Mouse (Mus musculus) erythroblast, adult 5-6 weeks (primary cell): ENCODE data around the gene Gtf2ird1. TPM values are rescaled to one million over a fixed set of nuclear protein-coding genes. Genes with fewer than 3 reads are reported as not detected.
"Not testable (repeated sequence)": the region's sequence is repeated elsewhere in the genome, so short reads cannot be mapped to it uniquely, and the experiment has no call there.

ENCODE experiments used
- ATAC-seq: replicated peaks from 2 replicates; pipeline ENCODE4 v1.8.0; 2016; ENCODE audit warnings: moderate number of reproducible peaks, mild to moderate bottlenecking, moderate TSS enrichment, inconsistent platforms; ENCODE audit not compliant: poor library complexity, low FRiP score, severe bottlenecking
- total RNA-seq, 2 experiments: library from RNA; stranded (forward) in 1 of 2; stranded (reverse) in 1 of 2; fragments of 150-400 nt in 1 of 2; fragments of 200-764, 138-1000 nt in 1 of 2; gene quantifications; 2 replicates each; pipeline versions ENCODE4 v1.2.3 to v1.2.4; 2015 to 2017; ENCODE audit warnings: low replicate concordance in 2 of 2

Gene Gtf2ird1
- total RNA-seq, 2 experiments from 2014 or later, result 2.2 to 3.3 TPM

DNA sequence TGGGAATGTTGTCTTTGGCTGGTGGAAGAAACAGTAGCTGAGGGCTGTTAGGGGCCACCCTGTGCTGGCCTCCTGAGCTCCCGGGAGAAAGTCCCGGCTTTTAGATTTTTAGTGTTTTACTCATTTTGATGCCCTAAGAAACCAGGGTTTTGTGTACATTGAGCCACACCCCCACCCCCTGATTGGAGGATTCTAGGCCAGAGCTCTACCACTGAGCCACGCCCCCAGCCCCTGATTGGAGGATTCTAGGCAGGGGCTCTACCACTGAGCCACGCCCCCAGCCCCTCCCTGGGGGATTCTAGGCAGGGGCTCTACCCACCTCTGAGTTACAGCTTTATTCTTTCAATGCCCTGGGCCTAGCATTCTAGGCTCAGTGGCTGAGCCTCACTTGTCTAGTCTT is 97.4 kb downstream of the Gtf2ird1 start:
- no peak for ATAC-seq

DNA sequence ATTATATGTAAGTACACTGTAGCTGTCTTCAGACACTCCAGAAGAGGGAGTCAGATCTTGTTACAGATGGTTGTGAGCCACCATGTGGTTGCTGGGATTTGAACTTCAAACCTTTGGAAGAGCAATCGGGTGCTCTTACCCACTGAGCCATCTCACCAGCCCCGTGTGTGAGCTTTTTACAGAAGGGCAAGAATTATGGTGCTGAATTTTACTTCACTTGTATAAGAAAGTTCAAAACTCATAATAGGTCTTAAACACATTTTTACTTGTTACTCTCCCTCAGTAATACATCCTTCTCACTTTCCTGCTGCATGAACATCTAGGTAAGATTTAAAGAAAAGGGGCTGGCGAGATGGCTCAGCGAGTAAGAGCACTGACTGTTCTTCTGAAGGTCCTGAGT is 101.1 kb downstream of the Gtf2ird1 start:
- ATAC-seq, result not testable (repeated sequence)

DNA sequence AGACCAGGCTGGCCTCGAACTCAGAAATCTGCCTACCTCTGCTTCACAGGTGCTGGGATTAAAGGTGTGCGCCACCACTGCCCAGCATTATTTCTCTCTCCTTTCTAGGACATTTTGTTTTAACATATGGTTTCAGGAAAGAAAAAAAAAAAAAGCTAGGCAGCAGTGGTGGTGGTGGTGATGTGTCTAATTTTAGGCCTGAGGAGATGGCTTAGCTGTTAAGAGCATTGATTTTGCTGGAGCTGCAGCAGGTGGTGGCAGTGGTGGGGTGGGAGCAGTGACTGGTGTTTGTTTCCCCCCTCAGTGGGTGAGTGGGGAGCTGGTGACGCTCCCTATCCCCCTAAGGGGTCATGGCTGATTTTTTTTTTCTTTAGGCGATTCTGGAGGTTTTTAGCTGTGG is 103.4 kb downstream of the Gtf2ird1 start:
- no peak for ATAC-seq

DNA sequence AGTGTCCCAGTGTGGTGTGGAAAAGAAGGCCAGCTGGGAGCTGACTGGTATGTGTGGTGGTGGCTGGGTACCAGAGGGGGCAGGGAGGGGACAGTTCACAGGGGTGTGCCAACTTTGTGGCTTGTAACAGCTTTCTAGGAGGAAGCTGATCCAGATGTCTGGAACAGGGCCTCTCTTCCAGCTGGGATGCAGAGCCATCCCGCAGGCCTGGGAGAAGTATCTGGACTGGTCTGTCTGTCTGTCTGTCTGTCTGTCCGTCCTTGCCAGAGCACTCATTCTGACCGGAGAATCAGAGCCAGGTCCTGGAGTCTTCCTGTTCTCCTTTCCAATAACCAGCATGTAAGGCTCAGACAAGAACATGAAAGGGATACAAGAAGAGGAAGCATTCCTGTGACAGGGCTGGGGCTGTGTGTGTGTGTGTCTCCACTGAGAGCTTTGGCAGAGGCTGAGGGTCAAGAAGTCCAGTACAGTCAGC is 104.0 kb downstream of the Gtf2ird1 start:
- no peak for ATAC-seq

DNA sequence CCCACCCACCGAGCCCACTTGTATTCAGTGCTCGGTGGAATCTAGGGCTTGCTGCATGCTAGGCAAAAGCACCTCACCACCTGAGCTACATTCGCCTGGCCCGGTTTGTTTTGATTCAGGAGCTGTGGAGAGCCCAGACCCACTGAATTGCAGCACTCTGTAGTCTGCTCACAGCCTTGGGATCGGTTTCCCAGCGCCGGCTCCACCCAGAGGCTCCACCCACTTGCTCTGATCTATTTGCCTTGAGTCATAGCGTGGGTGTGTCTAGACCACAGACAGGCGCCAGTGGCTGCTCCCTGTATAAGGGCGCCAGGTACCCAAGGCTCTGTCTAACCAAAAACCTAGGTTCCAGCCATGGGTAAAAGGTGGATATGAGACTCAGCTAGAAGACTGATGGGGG is 105.9 kb downstream of the Gtf2ird1 start:
- peak; percentile 95 for ATAC-seq

DNA sequence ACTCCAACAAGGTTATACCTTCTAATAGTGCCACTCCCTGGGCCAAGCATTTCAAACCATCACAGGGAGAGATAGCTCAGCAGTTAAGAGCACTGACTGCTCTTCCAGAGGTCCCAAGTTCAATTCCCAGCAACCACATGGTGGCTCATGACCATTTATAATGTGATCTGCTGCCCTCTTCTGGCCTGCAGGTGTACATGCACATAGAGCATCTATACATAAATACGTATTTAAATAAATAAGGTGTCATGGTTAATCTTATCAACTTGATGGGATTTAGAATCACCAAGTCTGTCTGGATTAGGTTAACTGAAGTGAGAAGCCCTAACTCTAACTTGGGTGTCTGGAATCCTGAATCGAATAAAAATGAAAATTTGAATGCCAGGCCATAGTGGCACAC is 109.5 kb downstream of the Gtf2ird1 start:
- no peak for ATAC-seq

DNA sequence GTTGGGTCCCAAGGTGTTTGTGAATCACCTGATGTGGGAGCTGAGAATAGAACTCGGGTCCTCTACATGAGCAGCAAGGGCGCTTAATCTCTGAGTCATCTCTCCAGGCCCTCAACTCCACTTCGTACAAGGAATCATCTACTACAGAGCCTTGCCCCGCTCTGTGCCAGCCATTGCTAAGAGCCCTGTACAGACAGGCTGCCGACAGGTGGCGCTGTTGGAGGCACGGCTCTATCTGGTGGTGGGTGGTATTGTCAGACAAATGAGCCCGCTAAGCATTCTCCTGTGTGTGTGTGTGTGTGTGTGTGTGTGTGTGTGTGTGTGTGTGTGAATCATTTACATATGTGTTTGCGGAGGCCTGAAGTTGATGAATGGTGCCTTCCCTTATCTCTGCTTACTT is 111.1 kb downstream of the Gtf2ird1 start:
- 0 out of 2 replicates have a peak, but pooled peaks have one; percentile 49 for ATAC-seq

DNA sequence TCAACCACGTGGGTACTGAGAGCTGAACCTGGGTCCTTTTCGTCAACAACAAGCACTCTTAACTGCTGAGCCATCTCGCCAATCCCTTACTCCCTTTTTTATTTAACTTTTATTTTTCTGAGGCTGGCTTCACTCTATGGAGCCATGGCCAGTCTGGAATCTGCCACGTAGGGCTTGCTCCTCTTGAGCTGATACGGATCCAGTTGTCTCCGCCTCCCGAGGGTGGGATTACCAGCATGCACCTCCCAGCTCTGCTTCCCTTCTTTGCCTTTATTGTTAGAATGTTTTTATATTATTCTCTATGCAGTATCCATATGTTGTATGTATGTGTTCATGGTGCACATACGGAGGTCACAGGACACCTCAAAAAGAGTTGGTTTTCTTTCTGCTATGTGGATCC is 112.4 kb downstream of the Gtf2ird1 start:
- ATAC-seq, result no peak

DNA sequence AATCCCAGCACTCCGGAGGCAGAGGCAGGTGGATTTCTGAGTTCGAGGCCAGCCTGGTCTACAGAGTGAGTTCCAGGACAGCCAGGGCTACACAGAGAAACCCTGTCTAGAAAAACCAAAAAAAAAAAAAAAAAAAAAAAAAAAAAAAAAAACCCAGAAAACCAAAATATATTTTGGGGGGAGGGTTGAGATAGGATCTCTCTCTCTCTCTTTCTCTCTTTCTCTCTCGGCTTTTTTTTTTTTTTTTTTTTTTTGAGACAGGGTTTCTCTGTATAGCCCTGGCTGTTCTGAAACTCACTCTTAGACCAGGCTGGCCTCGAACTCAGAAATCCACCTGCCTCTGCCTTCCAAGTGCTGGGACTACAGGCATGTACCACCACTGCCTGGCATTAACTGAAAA is 113.0 kb downstream of the Gtf2ird1 start:
- ATAC-seq, result not testable (repeated sequence)

DNA sequence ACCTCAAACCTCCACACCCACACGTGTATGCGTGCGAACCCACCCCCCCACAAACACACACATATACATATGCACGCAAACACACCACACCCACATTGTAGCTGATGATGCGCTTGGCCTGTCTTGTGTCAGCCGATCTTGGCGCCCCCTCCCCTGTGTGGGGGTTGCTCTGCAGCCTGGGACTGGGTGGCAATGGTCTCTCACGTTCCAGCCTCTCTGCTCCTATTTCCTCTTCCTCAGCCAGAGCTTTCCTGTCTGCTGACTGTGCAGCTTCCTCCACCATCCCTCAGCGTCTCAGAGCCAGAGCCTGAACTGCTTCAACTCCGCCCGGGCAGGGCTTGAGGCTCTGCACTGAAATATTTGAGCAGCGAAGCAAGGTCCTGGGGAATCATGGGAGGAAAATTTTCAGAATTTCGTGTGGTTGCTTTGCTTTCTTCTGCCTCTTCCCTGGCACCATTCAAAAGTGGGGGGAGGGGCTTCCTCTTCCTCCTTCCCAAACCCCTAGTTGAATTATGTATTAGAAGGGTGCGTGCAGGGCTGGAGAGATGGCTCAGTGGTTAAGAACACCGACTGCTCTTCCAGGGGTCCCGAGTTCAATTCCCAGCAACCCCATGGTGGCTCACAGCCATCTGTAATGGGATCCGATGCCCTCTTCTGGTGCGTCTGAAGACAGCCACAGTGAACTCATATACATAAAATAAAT is 113.9 kb downstream of the Gtf2ird1 start:
- no peak for ATAC-seq

DNA sequence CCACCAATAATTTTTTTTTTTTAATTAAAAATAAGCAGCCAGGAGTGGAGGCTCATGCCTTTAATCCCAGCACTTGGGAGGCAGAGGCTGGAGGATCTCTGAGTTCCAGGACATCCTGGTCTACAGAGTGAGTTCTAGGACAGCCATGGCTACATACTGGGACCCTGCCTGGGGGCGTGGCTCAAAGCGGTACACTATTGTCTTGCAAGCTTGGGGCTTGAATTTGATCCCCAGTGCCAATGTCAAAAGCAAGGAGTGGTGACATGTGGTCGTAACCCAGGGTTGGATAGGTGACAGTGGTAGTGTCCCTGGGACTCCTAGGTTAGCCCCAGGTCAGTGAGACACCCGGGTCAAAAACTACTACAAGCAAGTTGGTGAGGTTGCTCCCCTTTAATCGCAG is 114.8 kb downstream of the Gtf2ird1 start:
- ATAC-seq, result no peak

DNA sequence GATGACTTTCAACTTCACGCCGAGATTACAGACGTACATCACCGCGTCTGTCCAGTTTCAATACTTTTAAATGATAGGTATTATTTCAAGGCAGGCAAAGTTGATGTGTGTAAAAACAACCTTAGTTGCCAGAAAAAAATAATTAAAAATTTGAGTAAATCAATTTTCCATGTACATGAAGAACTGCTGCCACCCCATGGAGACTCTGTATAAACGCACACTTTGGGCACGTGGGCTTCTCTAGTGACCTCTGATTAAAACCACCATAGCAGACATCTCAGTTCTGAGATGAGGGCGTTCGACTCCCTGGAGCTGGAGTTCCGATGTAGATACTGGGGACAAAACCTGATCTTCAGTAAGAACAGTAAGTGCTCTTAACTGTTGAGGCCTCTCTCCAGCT is 115.2 kb downstream of the Gtf2ird1 start:
- no peak for ATAC-seq

DNA sequence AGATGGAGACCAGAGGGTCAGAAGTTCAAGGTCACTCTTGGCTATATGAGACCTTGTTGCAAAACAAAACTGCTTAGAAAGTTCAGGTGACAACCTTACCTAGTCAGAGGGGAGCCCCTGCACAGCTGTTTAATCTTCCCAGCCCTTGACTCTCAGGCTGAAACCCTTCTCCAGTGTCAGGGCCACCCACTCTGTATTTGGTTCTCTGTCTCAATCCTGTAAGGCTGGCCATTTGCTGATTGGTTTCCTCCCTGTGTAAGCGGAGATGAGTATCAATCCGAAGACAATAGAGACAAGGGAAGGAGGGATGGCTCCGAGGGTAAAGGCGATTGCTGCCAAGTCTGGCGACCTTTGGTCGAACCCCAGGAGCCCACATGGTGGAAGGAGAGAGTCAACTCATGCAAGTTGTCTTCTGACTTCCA is 116.4 kb downstream of the Gtf2ird1 start:
- no peak for ATAC-seq

DNA sequence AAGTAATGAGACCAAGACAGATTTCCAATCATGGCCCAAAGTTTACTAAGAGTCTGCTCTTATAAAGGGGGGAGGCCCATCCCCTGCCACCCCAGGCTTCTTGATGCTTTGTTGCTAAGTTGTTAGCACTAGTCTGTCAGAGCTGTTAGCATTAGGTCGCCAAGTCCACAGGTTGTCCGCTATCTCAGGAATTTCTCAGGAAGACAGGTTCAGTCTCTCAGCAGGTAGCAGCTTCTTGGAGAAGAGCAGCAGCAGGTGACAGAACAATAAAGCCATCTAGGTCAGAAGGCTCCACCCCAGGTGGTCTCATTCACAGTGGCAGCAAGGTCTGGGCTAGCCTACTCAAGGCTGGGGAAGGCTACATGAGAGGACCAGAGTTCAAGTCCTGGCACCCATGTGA is 119.5 kb downstream of the Gtf2ird1 start:
- not testable (repeated sequence) for ATAC-seq

DNA sequence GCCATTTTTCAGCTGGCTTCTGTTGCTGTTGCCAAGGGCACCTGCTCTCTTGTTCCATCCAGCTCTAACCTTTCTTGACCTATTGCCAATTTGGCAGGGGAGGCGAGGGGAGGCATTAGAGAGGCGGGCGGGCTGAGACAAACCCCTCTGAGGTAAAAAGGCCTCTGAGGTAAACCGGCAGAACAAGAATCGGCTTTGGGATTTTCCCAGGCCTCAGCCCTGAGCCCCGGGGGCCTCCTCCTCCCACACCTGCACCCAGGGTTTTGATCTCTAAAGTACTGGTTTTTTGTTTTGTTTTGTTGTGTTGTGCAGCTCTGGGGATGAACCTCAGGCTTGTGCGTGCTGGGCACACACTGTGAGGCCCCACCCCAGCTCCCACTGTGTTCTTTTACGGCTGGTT is 123.8 kb downstream of the Gtf2ird1 start:
- no peak for ATAC-seq

DNA sequence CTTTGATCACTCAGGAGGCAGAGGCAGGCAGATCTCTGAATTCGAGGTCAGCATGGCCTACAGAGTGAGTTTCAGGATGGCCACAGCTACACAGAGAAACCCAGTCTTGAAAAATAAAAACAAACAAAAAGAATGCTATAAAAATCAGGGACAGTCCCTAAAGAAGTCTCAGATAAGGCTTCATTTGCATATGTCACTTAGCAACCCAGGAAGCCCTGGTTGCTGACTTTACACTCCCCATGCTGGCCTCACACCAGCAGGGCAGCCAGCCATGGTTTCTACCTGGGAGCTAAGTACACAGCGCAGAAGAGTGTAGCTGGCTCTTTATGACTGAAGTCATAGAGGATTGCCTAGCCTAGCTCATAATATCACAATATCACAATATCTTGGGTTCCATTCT is 126.4 kb downstream of the Gtf2ird1 start:
- ATAC-seq, result no peak

DNA sequence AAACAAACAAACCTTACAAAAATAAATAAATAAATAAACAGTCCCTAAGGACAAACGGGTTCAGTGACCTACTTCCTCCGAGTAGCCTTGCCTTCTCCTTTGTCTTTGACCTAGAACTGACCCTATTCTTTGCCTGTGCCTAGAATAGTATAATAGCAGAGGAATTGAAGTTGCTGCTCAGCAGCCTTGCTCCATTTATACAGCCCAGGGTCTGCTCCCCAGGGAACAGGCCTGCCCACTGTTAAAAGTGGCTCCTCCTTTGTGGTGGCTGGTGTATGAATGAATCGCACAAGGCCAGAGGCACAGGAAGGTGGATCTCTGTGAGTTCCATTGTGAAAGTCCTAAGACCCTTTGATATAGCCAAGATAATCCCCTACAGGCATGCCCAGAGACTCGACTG is 127.2 kb downstream of the Gtf2ird1 start:
- no peak for ATAC-seq

DNA sequence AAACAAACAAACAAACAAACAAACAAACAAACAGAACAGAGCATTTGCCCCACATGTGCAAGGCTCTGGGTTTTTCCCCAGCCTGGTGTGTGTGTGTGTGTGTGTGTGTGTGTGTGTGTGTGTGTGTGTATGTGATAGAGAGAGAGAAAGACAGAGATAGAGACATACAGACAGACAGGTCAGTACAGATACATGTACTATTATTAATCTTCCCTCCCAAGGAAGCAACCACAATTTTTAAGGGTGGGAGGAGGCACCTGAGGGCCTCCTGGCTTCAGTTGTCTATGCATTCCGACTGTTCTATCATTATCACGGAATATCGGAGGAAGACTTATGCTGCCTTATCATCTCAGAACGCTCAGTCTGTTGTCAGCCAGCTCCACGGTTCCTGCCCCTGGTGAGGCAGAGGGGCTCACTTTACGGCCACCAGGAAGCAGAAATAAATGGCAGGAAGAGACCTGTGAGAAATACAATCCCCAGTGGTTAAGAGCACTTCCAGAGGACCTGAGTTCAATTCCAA is 128.0 kb downstream of the Gtf2ird1 start:
- no peak for ATAC-seq

DNA sequence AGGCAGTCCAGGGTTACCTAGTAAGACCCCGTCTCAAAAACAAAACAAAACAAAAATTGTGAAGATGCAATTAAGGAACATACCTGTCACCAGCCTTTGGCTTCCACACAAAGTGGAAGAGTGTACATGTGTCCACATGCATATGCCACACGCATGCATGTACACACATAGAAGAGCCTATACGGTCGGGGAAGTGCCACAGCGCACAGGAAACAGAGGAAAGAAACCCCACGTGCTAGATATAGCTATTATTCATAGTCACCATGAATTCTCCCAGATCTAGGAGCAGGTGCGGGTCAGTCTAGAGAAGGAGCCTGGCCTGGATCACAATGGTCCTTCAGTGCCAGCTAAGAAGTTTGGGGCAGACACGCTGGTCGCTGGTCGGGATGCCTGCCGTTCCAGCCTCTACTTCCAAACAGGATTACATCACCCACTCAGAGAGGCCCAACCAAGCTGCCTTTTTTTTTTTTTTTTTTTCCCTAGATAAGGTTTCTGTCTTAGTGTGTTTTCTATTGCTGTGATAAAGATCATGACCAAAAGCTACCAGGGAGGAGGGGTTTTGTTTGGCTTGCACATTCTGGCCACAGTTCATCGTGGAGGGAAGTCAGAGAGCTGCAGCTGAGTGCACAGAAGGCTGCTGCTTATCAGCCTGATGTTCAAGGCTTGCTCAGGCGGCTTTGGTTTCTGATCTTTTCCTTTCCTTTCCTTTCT is 130.5 kb downstream of the Gtf2ird1 start:
- ATAC-seq, result no peak

DNA sequence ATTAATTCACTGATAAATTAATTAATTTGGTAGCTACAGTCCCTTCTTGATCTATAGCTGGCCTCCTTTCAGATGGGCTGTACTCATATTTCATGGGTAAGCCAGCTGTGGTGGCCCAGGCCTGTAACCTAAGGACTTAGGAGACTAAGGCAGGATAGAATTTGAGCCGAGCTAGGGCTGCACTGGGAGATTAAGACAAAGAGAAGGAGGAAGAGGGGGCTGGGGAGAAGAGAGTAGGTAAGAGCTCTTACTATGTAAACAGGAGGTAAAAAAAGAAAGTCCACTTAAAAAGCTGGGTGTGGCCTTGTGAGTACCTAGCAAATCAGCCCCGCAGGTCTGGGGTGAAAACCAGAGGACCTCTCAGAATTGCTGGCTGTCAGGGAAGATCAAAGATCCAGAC is 132.6 kb downstream of the Gtf2ird1 start:
- ATAC-seq, result no peak

DNA sequence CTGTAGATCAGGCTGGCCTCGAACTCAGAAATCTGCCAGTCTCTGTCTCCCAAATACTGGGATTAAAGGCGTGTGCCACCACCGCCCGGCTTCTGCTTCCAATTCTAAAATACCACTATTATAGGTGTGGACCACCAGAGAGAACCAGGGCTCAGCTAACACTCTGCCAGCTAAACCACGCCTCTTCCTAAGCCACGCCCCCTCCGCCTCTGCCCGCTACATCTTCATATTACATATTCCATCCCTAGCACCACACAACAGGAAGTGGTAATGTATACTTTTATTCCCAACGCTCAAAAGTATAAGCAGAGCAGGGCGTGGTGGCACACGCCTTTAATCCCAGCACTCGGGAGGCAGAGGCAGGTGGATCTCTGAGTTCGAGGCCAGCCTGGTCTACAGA is 133.2 kb downstream of the Gtf2ird1 start:
- no peak for ATAC-seq
